Mouse (Mus musculus): ENCODE measurements around the gene Aldh1l1. TPM values are rescaled to one million over a fixed set of nuclear protein-coding genes. Genes with fewer than 3 reads are reported as not detected.

Gene Aldh1l1
- total RNA-seq, 2 experiments from 2014 or later: 44.5 to 57.4 TPM

DNA sequence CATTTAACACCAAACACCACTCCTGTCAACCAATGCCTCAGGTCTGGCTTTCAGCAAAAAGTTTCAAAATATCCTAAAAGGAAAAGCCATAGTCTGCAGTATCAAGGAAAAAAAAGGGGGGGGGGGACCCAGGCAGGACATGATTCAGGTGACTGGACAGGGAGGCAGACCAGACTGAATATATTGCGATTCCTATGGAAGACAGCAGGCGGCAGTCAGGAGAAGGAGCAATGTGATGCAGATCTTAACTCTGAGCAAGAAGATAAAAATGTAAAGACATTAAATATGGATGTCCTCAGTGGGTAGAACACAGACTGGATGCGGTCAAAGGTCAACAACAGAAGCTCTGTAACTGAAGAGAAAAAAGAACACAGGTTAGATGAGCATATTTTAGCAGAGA lies 47.3 kb downstream of the Aldh1l1 start:
- no peak for DNase-seq (ENCODE audit: extremely low spot score in 1 of 2, low spot score in 2 of 2)
- intact Hi-C loops (cut with DNase I): no loop called here

DNA sequence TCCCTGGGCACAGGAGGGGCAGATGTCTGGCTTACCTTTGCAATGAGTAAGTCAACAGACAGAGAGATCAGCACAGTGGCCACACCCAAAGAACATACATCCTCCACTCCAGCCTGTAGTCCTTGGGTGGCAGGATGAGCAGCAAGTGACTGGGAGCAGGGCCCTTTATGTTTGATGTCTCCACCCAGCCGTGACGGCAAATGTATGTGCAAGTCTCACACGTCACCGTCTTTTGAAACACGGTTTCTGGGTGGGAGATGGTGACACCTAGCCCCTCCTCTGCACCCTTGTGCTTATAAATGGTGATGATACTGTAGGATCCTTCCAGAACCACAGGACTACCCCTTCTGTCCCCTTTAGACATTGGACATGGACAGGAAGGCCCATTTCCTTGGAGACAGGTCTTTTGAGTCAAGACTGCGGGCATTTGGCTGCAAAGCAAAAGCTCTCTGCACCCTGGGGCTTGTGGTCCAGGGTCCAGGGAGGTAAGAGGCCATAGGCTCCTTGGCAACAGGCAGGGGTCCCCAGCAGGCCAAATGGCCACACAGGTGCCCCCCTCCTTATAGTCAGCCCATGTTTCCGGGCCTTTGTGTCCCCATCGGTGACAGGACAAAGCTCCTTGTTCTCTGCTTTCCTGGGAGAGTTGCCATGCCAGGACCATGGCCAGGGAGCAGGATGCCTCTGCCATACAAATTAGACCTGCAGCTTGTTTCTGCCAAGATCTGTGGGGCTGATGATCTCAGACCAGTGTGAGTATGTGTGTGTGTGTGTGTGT lies 48.7 kb downstream of the Aldh1l1 start:
- intact Hi-C loops (cut with DNase I): no loop called here
- DNase-seq (ENCODE audit: extremely low spot score in 1 of 2, low spot score in 2 of 2): peak; percentile 72 to 82

GRCm38 (mm10) chr6:90536824-90537223 lies 50.6 kb downstream of the Aldh1l1 start:
- intact Hi-C loops (cut with DNase I): no loop called here
- no peak for DNase-seq (ENCODE audit: extremely low spot score in 1 of 2, low spot score in 2 of 2)

DNA sequence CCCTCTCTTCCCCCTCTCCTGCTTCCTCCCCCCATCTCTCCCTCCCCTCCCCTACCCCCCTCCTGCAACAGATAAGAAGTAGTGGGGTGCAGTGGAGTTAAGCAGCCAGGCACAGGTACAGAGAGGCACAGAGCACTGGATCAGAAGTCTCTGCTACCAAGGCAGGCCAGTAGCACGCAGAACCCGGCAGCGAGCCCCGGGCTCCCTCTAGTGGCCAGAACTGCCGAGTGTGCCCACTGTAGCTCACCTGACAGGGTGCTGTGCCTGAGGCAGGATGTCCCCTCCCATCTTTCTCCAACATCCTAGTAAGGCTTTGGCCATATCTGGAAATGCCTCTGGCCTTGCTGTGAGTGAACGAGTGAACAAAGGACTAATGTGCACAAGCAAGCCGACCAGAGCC lies 51.7 kb downstream of the Aldh1l1 start:
- intact Hi-C loops (cut with DNase I): no loop called here
- DNase-seq (ENCODE audit: extremely low spot score in 1 of 2, low spot score in 2 of 2): peak; percentile 76 to 84

DNA sequence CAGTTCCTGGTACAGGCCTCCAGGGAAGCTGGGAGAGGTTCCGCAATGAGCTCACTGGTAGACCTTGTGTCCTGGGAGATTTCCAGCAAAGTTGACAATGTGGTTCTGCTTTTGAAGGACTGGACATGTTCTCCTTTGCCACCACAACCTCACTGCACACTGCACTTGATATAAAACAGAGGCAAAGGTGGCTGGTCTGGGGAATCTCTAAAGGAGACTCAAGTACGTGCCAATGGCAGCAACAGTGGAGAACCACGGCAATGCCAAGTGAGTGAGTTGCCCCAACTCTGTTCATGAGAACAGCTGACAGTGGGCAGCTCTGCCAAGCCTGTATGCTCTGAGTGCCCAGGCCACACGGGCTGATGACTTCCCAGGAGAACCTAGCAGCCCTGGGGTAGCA lies 53.0 kb downstream of the Aldh1l1 start:
- DNase-seq (ENCODE audit: extremely low spot score in 1 of 2, low spot score in 2 of 2): no peak
- intact Hi-C loops (cut with DNase I): no loop called here

GRCm38 (mm10) chr6:90540520-90540919 lies 54.3 kb downstream of the Aldh1l1 start:
- intact Hi-C loops (cut with DNase I): no loop called here
- no peak for DNase-seq (ENCODE audit: extremely low spot score in 1 of 2, low spot score in 2 of 2)

- intact Hi-C loops (cut with DNase I): no loop called here
These were observed 55.1 kb downstream of the Aldh1l1 start for GRCm38 (mm10) chr6:90541367-90541772.

DNA sequence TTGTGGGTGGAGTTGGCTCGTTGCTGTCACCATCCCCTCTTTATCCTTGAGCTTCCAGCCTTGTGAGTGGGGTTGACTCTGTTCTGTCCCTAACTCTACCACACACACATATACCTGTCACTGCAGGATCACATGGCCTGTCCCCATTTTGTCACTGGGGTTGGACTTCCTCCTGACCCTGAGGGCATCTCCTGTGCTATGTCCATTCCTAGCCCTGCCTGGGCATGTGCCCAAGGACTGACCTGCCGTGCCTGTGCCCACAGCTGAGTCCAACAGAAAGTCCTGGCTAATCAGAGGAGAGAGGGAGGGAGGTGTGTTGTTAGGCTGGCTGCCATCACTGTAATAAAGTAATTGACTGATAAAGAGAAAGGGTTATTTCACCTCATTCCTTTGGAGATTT lies 58.2 kb downstream of the Aldh1l1 start:
- intact Hi-C loops (cut with DNase I): no loop called here
- DNase-seq (ENCODE audit: extremely low spot score in 1 of 2, low spot score in 2 of 2): no peak

More at GRCm38 (mm10) chr6:90541367-90541772, 55.1 kb downstream of the Aldh1l1 start:
- DNase-seq (ENCODE audit: extremely low spot score in 1 of 2, low spot score in 2 of 2): no peak

DNA sequence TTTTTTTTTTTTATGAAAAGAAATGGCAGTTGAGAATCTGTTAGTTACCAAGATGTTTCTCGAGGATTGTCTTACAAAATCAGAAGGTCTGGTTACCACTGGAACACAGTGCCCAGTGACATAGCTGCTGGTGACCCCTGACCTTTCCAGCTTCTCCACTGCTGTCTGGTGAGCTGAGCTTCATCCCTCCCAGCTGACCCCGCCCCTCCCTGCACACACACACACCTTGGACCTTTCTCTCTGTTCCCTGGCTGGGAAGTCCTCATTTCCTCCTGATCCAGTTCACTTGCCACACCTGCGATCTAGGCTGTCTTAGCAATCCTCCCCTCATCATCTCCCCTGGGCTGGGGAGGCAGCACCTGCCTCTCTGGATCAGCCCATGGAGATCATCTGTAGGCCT lies 60.0 kb downstream of the Aldh1l1 start:
- intact Hi-C loops (cut with DNase I): no loop called here

GRCm38 (mm10) chr6:90547041-90547440 lies 60.8 kb downstream of the Aldh1l1 start:
- intact Hi-C loops (cut with DNase I): no loop called here
- DNase-seq (ENCODE audit: extremely low spot score in 1 of 2, low spot score in 2 of 2): no peak

More for the DNA sequence above, 60.0 kb downstream of the Aldh1l1 start:
- DNase-seq (ENCODE audit: extremely low spot score in 1 of 2, low spot score in 2 of 2): no peak

- peak in 1 of 2 experiments; percentile 53 for DNase-seq (ENCODE audit: extremely low spot score in 1 of 2, low spot score in 2 of 2)
- intact Hi-C loops (cut with DNase I): no loop called here
These were observed 64.1 kb downstream of the Aldh1l1 start for GRCm38 (mm10) chr6:90550161-90550912.

DNA sequence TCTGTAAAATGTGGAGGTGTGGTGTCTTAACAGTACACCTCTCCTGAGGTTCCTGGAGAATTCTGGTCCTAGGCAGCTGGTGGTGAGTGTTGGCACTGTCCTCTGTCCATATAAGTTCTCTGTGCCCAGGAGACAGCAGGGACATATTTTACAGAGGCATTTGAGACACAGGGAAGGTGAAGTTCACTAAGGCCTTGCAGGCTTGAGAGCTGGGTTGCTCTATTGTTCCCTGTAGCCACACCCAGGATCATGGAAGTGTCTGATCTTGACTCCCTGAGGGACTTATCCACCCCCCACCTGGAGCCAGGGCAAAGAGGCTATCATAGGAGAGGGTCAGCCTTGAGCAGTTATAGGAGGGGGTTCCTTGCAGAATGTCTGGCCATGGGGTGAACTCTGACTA lies 65.0 kb downstream of the Aldh1l1 start:
- no peak for DNase-seq (ENCODE audit: extremely low spot score in 1 of 2, low spot score in 2 of 2)
- intact Hi-C loops (cut with DNase I): no loop called here

DNA sequence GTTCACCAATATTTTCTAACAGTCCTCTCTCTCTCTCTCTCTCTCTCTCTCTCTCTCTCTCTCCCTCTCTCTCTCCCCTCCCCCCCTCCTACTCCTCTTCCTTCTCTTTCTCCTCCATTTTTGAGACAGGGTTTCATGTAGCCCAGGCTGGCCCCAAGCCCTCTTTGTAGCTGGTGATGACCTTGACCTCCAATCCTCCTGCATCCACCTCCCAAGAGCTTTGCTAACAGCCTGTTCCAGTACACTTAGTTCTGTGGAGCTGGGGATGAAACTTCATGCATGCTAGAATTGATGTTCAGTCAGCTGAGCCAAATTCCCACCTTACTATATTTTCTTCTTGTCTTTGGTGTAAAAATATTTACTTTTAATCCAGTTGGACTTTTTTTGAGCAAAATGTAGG lies 67.0 kb downstream of the Aldh1l1 start:
- intact Hi-C loops (cut with DNase I): no loop called here
- DNase-seq (ENCODE audit: extremely low spot score in 1 of 2, low spot score in 2 of 2): no peak

- no peak for DNase-seq (ENCODE audit: extremely low spot score in 1 of 2, low spot score in 2 of 2)
- intact Hi-C loops (cut with DNase I): no loop called here
These were observed 67.5 kb downstream of the Aldh1l1 start for GRCm38 (mm10) chr6:90553682-90554081.

DNA sequence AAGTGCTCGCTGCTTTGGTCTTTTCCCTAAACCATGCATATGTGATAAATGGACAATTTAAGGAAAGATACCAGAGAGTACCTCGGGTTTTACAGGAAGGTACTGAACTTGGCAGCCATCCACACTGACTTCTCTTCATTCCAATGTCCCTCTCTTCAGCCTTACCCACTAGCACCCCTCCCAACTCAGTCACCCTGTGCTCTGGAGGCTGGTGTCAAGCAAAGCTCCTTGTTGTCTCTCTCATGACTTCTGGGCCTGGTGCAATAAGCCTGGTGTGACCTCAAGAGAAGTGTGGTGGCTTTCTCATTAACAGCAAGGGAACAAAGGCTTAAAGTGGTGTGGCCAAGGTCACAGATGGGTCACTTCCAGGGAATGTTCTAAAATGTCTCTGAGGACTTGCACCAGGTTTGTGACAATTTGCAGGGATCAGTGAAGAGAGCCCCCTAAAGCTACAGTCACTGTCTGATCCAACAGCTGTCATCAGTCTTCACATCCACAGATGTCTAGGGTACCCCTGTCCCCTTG lies 70.4 kb downstream of the Aldh1l1 start:
- intact Hi-C loops (cut with DNase I): no loop called here
- peak in 1 of 2 experiments; percentile 23 for DNase-seq (ENCODE audit: extremely low spot score in 1 of 2, low spot score in 2 of 2)

GRCm38 (mm10) chr6:90557077-90557476 lies 70.8 kb downstream of the Aldh1l1 start:
- DNase-seq (ENCODE audit: extremely low spot score in 1 of 2, low spot score in 2 of 2): no peak
- intact Hi-C loops (cut with DNase I): no loop called here

DNA sequence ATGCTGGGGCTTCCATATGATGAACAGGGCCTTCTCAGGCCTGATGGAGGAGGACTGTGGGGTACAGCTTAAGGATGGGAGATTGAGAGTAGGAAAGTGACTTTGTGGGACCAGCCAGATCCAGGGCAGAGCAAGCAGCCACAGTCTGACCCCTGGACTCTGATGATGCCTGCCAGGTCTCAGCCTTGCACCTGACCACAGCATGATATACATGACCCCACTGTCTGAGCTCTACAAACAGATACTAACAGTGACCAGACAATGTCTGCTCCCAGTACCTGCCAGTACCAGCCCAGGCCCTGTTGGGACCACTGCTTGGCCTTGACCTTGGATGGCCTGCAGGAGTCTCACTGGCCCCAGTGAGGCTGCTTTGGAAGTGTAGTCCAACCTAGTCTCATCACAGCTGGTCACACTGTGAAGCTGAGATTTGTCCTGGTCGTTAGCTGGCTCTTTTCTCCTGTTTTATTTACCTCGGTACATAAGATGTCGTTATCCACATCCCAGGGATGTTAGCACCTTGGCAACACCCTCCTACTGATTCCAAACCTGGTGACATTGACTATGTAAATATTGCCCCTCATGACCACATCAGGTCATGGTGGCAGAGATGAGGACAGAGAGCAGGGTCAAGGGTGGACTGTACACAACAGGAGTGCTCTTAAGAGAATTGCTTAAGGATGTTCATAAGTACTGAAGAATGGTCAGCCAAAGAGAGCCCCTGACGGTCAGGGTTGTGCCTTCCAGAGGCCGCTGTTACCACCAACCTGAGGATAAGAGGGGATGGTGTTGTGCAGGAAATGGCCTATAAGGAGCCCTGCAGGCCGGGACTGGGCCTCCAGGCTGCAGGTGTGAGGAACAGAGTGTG lies 71.8 kb downstream of the Aldh1l1 start:
- intact Hi-C loops (cut with DNase I): no loop called here
- DNase-seq (ENCODE audit: extremely low spot score in 1 of 2, low spot score in 2 of 2): no peak

DNA sequence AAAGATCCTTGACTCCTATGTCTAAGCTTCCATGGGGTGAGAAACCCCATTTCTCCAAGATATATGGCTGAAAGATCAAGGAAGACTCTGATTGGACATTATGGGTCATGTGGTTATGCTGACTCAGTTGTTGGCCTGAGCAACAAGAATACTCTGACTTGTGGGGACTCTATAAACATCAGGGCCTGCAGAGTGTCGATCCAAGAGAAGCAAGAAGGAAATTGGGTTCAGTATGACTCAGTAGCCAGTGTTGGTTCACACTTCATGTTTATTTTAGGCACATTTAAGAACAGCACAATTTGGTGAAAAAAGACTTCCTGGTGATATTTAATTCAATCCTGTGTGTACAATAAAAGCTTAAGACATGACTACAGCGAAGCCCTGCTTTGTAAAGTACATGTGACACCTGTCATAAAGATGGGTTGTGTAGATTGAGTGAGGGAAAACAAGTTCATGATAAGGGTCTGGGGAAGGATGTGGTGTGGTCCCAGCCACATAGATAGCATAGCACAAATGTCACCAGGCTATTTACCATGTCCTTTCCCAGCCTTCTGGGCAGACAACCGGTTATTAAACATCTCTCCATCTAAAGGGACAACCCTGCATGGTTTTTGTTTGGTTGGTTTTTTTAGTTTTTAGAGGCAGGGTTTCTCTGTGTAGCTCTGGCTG lies 74.3 kb downstream of the Aldh1l1 start:
- intact Hi-C loops (cut with DNase I): loop anchor here (10.0 kb wide), 1 partner anchor 886 kb away; no protein-coding TSS in a partner anchor
- no peak for DNase-seq (ENCODE audit: extremely low spot score in 1 of 2, low spot score in 2 of 2)

All from left cerebral cortex, postnatal 10 days (tissue).